Mouse (Mus musculus) layer of hippocampus, adult 9-10 months (tissue): ENCODE data around the gene Nfia.
A peak's percentile ranks its signal among the peaks of the same experiment; 100 is the strongest.

ENCODE experiments used
- DNase-seq: peaks from one replicate; pipeline ENCODE4 v3.0.0; 2022; ENCODE audit warnings: low spot score

Gene Nfia

DNA sequence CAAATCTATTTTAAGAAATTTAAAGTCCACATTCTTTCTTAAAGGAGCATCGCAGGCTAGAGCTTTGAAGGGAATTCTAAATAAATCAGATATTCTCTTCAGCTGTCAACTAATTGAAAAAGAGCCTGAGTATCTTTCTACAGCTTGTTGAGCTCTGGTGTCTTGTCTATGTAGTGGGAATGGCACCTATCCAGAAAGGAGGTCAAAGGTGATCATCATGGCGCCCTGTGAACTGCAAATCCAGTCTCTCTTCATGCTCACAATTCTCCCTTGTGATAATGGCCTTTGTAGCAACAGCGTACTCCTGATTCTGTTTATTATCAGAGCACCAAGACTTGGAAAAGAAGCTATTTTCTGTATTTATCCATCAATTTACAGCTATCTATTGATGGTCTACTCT is 6.4 kb upstream of the Nfia start:
- DNase-seq = no peak

DNA sequence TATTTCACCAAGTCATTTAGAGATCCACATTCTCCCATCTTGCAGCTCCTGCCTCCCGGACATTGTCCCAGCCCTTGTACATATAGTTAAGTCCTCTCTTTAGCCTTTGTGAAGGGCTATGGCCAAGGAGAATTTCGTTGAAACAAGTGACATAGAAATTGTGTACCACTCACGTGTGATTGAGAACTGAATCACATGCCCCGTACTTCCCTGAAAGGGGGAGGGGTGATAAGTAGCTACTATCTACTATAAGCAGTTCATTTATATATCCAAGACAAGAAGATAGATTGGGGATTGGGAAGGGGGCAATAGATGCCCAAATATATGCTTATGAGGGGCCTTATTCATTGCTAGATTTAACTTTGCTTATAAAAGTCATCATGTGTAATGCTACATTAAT is 5.5 kb upstream of the Nfia start:
- DNase-seq = no peak

DNA sequence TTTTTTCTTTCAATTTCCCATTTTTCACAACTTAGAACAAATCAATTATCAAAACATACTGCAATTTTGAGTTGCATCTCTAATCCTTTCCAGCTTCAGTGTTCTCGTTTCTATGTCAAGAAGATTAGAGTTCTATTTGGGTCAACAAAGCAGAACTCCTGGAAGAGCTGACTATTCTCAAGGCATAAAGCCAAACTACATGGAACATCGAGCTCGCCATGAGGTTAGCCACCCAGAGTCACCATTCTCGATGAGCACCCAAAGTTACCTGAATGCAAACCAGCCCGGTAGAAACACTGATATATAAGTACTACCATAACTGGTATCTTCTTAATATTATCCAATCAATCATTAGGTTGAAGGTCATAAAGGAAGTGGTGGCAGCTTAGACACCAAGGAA is 5.0 kb upstream of the Nfia start:
- no peak for DNase-seq

DNA sequence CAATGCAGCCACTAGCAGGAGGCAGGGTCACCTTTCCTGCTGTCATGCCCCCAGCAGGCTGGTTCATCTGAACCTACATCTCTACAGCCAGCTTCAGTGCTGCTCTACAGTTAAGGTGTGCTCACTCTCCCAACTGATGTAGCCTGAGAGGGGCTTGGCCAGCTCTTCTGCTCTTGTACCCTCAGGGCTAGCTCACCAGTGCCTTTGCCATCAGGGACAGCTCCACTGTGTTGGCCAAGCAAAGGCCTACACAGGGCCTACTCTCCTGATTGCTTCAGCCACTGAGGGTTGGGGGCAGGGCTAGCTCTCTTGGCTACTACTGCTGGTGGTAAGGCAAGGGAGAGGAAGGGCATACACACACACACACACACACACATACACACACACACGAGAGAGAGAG is 2.7 kb upstream of the Nfia start:
- no peak for DNase-seq

DNA sequence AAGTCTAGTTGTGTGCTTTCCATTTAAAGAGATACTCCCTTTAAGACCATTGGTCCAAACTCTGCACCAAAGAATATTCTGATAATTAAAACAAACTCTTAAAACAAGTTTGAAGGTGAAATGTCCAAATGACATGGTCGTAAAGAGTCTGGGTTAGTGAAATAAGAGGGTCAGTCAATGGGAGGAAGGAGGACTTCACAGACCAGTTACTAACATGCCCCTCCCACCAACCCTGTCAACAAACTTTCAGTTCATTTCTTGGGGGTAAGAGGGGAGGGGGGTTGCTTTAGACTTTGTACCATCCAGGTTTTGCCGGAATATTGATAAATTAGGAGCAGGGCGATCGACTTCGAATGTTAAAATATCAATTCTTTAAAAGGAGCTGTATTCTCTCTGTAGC is 1.1 kb upstream of the Nfia start:
- DNase-seq = no peak

DNA sequence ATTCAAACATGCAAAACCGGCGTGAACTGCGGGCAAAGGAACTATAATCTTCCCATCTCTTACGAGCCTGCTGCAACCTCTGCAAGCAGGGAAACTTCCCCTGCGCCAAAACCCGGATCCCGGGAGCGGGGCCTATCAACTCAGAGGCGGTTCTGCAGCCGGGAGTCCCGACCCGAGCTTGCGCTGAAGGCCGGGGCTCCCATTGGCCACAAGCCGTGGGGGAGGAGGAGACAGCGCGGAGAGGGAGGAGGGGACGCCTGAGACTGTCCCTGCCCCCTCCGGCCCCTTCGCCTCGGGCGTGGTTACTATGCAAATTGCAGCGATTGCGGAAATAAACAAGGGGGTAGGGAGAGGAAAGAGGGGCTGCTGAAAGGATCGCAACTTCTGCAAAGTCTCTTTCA is 450 bp upstream of the Nfia start:
- DNase-seq = peak; percentile 92

DNA sequence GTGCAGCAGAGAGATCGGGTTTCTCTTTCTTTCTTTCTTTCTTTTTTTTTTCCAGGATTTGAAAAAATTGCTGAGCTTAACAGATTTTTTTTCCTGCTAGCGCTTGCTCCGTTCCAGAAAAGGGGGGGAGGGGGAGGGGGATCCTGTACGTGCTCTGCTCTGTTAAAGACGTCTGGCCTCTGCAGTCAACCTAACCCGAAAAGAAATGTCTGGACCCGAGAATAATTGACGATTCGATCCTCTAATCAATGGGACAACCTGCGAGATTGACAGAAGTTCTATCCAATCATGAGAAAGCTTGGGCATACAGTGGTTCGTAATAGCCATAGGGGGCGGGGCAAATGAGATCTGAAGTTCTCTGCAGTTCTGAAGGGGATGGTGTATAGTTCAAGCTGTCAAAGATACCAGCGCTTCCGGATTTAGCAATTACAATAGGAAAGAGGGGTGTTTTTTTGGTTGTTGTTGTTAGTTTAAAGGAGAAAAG is 618 bp downstream of the Nfia start:
- DNase-seq = peak; percentile 99

DNA sequence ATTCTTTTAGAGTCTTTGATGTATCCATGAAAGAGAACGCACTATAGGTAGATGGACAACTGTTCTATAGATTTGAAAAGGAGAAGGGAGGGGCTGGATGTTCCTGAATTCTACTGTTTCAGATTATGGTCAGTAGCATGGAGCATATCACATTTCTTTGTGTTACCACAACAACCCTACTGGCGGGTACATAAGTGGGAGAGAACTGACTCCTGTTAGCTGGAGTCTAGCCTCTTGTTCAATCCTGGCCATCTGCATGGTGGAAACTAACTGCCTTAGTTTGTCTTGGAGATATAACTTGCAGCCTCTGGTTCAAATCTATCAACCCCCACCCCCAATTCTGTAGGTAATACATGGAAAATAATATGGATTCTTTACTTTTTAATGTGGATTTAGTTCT is 1.3 kb downstream of the Nfia start:
- DNase-seq = no peak

DNA sequence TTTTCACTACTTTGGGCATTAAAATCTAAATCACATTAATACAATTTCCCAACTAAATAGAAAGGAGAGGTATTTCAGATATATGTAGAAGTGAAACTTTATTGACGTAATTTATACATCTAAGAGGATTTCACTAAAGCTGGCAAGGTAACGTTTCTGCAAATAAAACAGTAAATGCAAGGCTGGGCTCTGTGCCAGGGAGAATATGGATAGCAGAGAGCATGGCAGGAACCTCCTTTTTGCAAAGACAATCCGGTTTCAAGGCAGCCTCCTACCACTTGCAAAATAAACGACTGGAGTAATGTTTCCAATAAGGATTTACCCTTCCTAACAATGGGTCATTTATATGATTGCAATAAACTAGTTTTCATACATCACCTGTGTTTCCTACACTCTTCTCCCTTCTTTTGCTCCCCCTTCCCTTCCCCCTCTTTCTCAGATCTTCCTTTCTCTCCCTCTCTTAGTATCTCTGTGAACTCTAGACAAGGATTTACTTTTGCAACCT is 2.0 kb downstream of the Nfia start:
- DNase-seq = no peak

DNA sequence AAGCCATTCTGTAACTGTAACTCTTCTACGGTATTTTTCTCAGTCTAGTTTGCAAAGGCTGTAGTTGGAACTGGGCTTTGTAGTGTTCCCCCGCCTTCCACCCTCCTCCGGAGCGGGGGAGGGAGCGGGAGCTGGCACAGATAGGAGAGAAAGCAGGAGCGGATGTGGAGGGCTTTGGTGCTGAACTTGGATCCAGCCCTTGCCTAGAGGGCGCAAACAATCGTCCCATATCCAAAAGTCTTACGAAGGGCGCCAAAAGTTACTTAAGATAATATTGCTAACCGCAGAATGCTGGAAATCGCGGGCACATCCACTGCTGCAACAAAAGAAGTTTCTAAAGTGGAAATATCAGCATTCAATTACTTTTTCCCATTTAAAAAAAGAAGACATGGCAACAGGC is 2.5 kb downstream of the Nfia start:
- no peak for DNase-seq

DNA sequence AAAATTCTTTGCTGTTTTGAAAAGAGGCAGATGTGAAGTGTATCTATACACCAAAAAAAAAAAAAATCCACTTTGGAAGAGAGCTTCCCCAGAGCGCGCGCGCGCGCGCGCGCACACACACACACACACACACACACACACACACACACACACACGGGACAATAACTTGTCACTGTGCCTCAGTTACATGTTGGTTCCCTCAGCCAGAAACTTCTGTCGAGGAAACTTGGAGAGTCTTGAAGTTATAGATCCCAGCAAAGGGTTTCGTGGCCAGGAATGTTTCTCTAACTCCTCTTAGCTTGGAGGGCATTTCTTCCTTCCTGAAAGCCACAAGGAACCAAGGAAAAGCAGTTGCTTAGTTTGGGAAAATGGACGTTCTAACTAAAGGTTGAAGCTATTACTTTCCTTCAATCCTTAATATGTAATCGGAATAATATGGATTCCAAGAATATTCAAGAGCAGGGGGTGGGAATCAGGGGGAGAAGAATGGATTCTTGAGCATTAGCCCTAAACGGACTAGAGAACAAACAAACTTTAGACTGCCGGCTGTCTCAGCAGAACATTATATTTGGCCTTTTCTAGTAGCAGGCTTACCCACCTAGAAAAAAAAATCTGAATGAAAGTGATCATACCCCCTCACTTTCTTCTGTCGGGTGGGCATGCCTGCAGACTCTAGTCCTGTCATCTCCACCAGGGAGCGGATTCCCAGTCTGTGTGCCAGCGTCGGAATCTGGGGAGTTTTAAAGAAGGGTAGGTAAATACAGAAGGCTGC is 3.1 kb downstream of the Nfia start:
- DNase-seq = no peak

DNA sequence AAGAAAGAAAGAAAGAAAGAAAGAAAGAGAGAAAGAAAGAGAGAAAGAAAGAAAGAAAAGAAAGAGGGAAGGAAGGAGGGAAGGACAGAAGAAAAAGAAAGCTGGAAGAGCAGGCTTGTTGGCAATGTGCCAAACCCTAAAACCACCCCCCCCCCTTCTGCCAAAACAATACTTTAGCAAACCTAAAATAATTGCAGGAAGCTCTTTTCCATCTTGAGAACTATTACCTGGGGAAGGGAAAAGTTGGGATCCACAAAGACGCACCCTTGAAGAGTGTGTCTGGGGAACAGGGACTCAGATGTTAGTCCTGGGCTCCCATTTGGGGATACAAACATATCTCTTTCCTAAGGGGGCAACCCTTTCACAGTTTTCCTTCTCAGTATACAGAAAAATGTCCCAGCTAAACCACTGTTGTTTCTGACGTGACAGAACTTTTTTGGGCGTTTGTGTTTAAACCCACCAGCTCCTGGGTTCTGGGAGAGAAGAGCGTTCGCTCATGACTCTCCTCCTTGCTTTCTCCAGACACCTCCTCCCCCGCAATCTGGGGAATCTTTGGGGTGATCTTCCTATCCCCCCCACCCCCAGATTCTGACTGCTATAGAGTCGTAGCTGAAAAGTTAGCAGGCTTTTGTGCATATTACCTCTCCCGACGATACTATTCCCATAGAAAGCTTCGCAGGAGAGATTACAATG is 4.0 kb downstream of the Nfia start:
- no peak for DNase-seq

DNA sequence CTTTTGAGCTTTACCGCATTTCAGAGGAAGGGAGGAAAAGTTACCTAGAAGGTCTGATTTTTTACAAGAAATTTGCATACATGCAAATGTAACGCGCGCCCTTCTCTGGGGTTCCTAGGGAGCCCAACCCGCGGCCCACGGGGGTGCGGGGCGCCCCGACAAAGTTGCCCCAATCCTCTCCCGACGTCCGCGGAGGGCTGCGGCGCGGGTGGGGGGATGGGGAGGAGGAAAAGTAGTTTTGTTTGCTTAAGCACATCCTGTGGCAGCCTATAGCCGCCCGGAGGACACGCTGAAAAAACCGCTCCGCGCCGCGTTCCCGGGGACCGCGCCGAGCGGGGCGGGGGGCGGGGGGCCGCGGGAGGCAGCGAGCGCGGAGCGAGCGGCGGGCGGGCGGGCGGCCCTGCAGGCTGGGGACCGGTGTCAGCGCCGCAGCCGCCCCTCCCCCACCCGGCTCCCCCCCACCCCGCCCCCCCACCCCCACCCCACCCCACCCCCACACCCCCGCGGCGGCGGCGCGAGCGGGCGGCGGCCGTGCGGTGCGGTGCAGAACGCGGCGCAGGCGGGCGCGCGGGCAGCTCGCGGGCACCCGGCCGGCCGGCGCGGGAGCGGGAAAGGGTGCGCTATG is 4.7 kb downstream of the Nfia start:
- DNase-seq = no peak

DNA sequence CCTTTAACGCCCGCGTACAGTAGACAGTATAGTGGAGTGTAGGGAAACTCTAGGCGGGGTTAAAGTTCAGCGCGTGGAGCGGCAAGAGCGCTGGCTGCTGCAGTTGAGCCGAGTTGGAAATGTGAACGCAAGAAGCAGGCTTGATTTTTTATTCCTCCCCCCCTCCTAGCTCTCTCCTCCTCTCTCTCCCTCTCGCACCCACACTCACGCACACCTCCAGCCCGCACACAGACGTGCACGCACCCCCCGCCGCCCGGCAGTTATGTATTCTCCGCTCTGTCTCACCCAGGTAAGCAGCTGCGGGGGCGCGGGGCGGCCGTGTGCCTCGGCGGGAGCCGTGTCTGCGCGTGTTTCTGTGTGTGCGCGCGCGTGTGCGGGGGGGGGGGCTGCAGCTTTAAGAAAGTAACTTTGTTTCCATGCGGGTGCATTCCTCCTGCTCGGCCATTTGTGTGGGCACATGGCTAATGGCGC is 5.2 kb downstream of the Nfia start, which contains the start of gene E130114P18Rik:
TSS of gene E130114P18Rik (minus strand) at position 373 of the 471 bp plus-strand sequence.
- DNase-seq = no peak

DNA sequence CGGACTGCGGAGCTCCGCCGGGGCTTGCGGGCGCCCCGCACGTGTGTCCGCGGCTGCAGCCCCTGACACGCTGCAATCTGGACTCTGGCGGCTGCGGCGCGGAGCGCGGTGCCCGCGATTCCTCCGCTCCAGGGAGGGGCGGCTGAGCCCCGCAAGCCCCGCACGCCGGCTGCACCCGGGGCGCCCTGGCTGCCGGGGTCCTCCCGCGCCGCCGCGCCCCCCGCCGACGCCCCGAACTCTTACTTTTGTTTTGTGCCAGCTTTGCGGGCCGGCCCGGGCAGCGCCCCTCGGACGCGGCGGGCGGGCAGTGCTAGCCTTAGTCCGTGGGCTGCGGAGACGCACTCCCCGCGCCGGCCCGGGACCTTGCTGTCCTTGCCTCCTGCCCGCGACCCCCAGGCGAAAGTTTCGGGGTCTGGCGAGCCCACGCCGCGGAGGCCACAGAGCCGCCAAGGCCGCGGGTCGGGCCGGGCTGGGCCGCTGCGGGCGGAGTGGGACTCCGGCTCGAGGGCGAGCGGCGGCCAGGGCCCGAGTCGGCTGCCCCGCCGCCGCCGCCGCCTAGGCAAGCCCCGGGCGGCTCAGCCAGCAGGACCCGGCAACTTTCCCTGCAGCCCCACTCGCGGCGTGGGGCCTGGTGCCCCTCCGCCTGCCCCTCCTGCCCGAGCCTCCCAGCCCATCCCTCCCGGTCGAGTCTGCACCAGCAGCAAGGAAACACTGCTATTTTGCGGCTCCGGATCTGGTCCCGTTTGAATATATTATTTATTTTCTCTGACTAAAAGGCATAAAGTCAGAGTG is 5.9 kb downstream of the Nfia start:
- no peak for DNase-seq

DNA sequence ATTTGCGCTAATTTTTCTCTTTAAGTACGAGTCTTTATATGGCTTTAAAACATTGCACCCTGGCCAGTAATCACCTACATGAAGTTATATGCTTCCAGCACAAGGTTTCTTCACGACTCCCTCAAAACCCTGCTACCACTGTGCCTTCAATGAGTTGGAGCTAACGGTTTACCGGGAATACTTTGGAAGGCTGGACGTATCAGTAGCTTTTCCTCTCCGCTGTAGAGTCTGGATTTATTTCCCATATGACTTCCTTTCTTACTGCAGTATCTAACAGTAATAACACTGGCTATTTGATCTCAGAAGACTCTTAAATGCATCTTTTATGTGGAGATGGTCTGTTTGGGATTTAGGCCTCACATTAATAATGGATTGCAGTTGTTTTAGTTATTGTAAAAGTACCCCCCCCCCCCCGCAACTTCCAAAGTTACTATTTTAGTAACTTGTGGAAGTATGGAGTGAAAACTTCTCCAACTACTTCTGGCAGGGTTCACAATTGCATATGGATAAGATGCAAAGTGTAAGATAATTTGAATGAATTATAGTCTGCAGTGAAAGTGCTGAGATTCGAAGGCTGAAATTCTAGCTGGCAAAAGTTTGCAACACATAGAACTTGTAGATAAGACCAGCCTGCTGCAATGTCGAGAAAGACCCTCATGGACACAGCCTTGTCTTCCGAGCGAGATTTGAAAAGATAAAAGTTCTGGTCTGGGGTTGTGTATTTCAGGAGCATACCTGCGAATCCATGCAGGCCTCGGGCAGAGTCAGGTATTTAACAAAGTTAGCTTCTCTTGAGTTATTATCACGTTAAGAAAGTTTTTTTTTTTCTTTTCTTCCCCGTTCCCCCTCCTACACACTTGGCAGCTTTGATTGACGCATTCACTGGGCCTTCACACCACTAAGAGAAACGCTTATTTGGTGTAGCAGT is 6.7 kb downstream of the Nfia start:
- no peak for DNase-seq

DNA sequence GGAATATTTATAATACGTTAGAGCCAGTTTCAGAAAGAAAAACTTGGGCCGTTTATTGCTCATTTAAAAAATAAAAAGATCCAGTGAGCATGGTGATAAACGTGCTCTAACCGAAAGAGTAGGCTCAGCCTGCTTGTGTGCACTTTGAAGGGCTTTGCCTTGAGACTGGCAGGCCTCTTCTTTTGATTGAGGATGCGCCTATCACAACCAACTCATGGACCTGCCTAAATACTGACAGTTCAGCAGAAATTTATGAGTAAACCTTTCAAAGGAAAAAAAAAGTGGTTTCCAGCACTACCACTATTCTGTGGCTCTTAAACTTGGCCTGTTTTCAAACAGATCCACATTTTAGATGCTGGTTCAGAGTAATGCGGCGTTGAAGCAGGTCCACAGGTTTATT is 7.5 kb downstream of the Nfia start:
- no peak for DNase-seq

DNA sequence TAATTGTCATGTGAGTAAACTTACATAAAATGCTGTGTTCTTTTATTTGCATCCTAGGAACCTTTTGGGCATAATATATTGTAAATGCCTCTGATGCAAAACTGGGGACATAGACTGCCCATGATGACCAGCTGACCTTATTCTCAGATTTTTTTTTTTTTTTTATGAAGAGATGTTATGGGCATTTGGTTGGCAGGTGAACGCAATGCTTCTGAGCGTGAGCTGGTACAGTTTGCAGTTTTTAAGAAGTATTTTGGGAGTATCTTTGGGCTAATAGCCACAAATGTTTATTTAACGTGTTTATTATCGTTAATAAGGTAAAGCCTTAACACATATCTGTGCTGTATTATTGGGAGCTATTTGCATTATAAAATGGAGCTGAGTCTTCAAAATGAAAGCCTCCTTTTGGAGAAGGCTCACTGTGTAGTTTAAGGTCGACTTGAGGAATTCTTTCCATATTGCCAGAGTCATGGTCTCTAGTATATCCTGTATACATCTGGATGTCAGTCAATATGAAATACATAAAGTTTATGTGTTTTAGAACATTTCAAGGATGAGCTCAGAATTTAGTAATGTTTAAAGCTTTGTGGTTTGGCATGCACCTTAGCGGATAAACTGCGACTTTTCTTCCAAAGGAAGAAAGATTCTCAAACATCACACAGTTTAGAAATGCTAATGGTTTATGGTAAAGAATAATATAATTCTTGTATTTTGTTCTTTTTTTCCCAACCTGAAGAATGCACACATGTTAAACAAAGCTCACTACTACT is 8.3 kb downstream of the Nfia start:
- DNase-seq = no peak

DNA sequence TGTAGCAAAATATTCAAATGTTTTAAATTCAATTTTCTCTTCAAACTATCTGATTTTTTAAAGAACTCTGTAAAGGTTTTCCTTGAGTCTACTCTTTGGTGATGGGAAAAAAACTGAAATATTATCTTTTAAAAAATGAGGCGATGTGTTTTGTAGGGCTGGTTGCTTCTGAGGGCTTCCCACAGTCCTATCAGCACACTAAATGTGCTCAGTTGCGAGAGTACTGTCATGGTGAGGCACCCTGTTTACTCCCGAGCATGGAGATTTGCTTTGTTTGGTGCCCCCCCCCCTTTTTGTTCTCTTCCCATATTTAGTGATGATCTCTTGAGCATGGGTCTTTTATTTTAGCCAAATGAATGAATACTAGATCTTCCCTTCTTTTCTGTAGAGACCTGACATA is 9.5 kb downstream of the Nfia start:
- DNase-seq = no peak

DNA sequence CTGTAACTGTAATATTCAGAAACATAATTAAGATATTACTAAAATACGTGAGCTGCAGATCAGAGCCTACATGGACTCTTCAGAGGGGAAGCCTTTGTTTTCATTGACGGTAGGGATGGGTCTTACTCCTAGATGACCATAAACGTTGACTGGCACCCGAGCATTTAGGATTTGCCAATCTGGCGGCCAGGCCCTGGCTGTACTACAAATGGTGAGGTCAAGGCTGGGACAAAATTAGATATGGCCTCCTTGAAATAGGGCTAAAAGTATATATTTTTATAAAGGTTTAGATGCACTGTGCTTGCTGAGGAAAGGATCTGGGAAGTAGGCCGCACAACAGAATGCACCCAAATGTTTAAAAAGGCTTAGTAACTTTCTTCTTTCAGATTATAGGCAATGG is 10.0 kb downstream of the Nfia start:
- DNase-seq = no peak
